Mouse (Mus musculus) liver, adult 2 months (tissue): ENCODE results near the gene Cd33. TPM values are rescaled to one million over a fixed set of nuclear protein-coding genes. Genes with fewer than 3 reads are reported as not detected.

Experiments
- DNase-seq: peaks from one replicate; pipeline ENCODE4 v3.0.0-alpha.2; 2011; ENCODE audit warnings: low read depth, low spot score; ENCODE audit errors: extremely low read depth
- H3K27ac ChIP-seq: fragments of 200-500 bp; replicated peaks from 2 replicates; pipeline ENCODE4 v1.5.1; 2012; ENCODE audit warnings: low read depth, mild to moderate bottlenecking, control low read depth, inconsistent platforms, low read length; ENCODE audit not compliant: insufficient read depth
- H3K27me3 ChIP-seq: fragments of 200-500 bp; 2 replicates; pipeline ENCODE4 v1.6.1; 2012; ENCODE audit warnings: mild to moderate bottlenecking, moderate library complexity, low read length, inconsistent platforms; ENCODE audit not compliant: control insufficient read depth, insufficient read depth
- H3K36me3 ChIP-seq: fragments of 200-500 bp; 2 replicates; pipeline ENCODE4 v1.6.1; 2012; ENCODE audit warnings: low read length, inconsistent platforms; ENCODE audit not compliant: control insufficient read depth, insufficient read depth
- H3K4me1 ChIP-seq: fragments of 200-500 bp; 2 replicates; pipeline ENCODE4 v1.6.1; 2011; ENCODE audit warnings: low read length; ENCODE audit not compliant: control insufficient read depth, insufficient read depth
- H3K4me3 ChIP-seq: fragments of 200-500 bp; 2 replicates; pipeline ENCODE4 v1.5.1; 2011; ENCODE audit warnings: low read depth, mild to moderate bottlenecking, control low read depth, low read length, moderate library complexity; ENCODE audit not compliant: insufficient read depth
- H3K79me2 ChIP-seq: fragments of 200-500 bp; 2 replicates; pipeline ENCODE4 v1.6.1; 2012; ENCODE audit warnings: inconsistent platforms, mild to moderate bottlenecking, low read length, moderate library complexity; ENCODE audit not compliant: control insufficient read depth, insufficient read depth
- H3K9ac ChIP-seq: fragments of 200-500 bp; 2 replicates; pipeline ENCODE4 v1.6.1; 2012; ENCODE audit warnings: low read depth, mild to moderate bottlenecking, control low read depth, inconsistent platforms, low read length
- CTCF ChIP-seq: fragments of 200-500 bp; IDR thresholded peaks from 2 replicates; pipeline ENCODE4 v1.5.1; 2011; ENCODE audit warnings: low read depth, low read length, control low read depth
- POLR2A ChIP-seq: fragments of 200-500 bp; IDR thresholded peaks from 2 replicates; pipeline ENCODE4 v1.6.1; 2011; ENCODE audit warnings: low read length, control low read depth; ENCODE audit not compliant: insufficient read depth; ENCODE audit errors: extremely low read depth
- WGBS: fragments of 180-500 bp; shearing (Covaris S2); methylation state at CpG from one replicate; pipeline ENCODE4 v1.1.7; 2018; 5-methylcytosine and 5-hydroxymethylcytosine counted together
- polyA plus RNA-seq: library from polyadenylated mRNA; depleted of rRNA; stranded (reverse); fragments of >200 nt; gene quantifications from 2 replicates; pipeline ENCODE4 v1.2.3, GENCODE M21; 2012
- total RNA-seq: library from RNA; depleted of rRNA; stranded (reverse); fragments of >200 nt; gene quantifications from 2 replicates; pipeline ENCODE4 v1.2.3, GENCODE M21; 2014

Gene Cd33
- total and polyA plus RNA-seq, 2 experiments = 0.28 to 1.0 TPM

DNA sequence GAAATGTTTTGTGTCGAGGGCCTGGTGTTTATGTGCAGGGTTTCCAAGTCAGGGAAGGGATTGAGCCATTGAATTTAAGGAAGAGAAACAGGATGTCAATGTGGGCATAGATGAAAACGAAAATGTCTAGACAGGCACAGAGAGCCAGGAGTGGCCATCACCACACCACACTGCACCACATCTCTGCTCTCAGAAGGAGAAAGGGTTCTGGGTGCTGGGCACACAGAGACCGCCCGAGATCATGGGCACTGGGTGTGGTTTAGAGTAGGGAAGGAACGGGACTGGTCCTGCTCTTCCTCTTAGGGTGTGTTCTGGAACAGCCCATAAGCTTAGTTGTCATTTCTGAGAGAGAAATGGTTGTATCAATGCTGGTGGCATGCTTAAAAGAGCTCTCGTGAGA is 19.1 kb upstream of the Cd33 start:
- peaks cover 2% of the 10 kb centered on the region; the same call in 1 of the 2 replicates for H3K36me3 ChIP-seq
- no peak for DNase-seq
- no peaks in the 10 kb centered on the region for H3K4me1 ChIP-seq
- no peaks in the 10 kb centered on the region for H3K79me2 ChIP-seq
- no peaks in the 10 kb centered on the region for H3K27me3 ChIP-seq
- H3K9ac ChIP-seq = no peak overlapping the region
- no peak overlapping the region for H3K4me3 ChIP-seq
- 66% methylated on average over 6 of the region's 6 CpGs for WGBS
- TF ChIP-seq POLR2A (no peak), CTCF (no peak)
- no peak overlapping the region for H3K27ac ChIP-seq

DNA sequence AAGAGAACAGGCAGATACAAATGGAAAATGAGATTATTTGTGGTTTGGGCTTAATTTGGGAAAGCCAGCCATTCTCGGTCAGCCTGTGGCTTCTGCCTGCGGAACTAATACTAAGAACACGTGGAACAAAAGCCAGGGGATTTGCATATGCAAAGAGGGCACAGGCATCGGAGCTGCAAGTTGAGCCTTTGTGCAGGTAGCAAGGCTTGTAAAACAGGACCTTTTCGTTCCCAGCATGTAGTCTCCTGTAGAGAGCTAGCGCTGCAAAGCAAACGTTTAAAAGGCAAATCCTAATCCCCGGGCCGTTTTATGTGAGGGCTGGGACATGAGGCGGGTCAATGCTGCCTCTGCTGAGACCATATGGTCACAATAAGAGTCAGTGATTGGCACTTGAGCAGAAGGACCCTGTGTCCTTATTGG is 18.4 kb upstream of the Cd33 start:
- WGBS = 2% methylated on average over 10 of the region's 10 CpGs
- no peak for TF ChIP-seq CTCF
- TF ChIP-seq POLR2A = no peak
- Histone ChIP-seq H3K4me1 (no peaks in the 10 kb centered on the region), H3K79me2 (no peaks in the 10 kb centered on the region), H3K27me3 (no peaks in the 10 kb centered on the region), H3K36me3 (no peaks in the 10 kb centered on the region; the same call in 1 of the 2 replicates), H3K9ac (peak overlapping the region; percentile 66), H3K4me3 (peak overlapping the region; percentile 71), H3K27ac (no peak overlapping the region)
- DNase-seq = peak; percentile 27

DNA sequence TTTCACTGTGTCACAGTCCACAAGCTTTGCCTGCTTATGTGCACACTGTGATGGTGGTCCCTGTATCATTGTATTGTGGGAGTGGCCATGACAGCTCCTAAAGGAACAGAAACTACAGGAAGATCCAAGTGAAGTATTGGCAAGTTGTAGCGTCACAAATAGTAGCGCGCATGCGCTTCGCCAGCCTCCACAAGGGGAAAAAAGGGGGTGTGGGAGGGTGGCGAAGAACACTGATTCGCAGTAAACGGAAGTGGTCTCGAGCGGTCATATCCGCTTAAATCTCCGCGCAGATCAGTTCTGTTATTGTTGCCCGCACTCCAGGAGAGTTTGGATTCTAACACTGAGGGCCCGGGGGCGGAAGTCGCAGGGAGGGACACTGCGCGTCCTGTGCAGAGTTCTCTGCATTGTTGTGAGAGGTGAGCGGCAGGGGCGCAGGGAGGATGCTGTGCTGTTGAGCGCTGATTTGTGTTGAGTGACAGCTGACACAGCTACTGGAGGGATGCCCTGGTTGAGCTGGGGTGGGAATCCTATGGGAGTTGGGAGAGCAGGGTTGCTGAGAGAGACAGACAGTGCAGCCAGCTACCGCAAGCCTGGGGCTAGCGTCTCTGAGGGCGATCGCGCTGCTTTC is 17.9 kb upstream of the Cd33 start, which contains the start of gene Zfp658:
TSS of gene Zfp658 (plus strand) at position 251 of the 628 bp plus-strand sequence.
- under 1% methylated on average over 27 of the region's 27 CpGs for WGBS
- DNase-seq = peak; percentile 71
- peak within 1 kb of the TSS; percentile 66 for H3K9ac ChIP-seq
- no peaks in the 10 kb centered on the region; the same call in 1 of the 2 replicates for H3K36me3 ChIP-seq
- H3K4me1 ChIP-seq = no peaks in the 10 kb centered on the region
- peak within 1 kb of the TSS; percentile 5; the same call in 1 of the 2 replicates for H3K27ac ChIP-seq
- no peaks in the 10 kb centered on the region for H3K79me2 ChIP-seq
- peak within 1 kb of the TSS; percentile 71 for H3K4me3 ChIP-seq
- H3K27me3 ChIP-seq = no peaks in the 10 kb centered on the region
- no peak for TF ChIP-seq POLR2A
- no peak for TF ChIP-seq CTCF

DNA sequence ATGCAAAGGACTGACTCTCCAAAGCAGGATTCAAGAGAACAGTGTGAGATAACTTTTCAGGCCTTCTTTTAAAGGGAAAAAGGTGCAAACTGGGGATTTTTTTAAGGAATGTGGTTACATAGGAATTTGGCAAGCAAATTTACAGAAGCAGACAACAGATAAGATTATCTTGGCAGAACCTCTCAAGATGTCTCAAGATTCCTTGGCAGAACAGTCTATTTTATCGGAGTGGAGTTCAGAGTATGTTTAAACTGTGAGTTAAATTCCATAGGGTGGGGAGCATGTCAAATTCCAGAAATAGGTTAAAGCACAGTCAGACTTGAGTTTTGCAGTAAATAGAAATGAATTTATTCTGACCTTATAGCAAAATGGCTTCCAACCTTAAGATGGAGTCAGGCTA is 12.7 kb upstream of the Cd33 start:
- no peaks in the 10 kb centered on the region for H3K4me1 ChIP-seq
- 65% methylated on average over 1 of the region's 1 CpGs for WGBS
- H3K79me2 ChIP-seq = no peaks in the 10 kb centered on the region
- H3K4me3 ChIP-seq = no peak overlapping the region
- TF ChIP-seq POLR2A (no peak), CTCF (no peak)
- 0 out of 2 replicates have a peak, but pooled peaks cover 2% of the 10 kb centered on the region for H3K27me3 ChIP-seq
- no peak overlapping the region for H3K9ac ChIP-seq
- no peak overlapping the region for H3K27ac ChIP-seq
- DNase-seq = no peak
- no peaks in the 10 kb centered on the region for H3K36me3 ChIP-seq

DNA sequence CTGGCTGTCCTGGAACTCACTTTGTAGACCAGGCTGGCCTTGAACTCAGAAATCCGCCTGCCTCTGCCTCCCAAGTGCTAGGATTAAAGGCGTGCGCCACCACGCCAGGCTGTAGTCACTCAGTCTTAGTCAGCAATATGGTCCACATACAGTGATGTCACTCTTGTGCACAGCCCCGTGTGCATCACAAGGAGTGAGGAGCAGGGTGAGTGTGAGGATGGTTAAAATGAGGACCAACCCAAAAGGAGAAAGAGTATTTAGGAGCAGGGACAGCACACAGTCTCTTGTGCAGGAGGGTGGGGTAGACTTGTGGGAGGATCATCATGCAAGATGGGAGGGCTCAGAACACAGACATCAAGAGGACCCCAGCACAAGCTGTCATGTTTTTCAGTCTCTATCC is 11.1 kb upstream of the Cd33 start:
- H3K9ac ChIP-seq = no peak overlapping the region
- no peak overlapping the region for H3K4me3 ChIP-seq
- H3K4me1 ChIP-seq = no peaks in the 10 kb centered on the region
- no peaks in the 10 kb centered on the region for H3K36me3 ChIP-seq
- DNase-seq = no peak
- H3K79me2 ChIP-seq = no peaks in the 10 kb centered on the region
- H3K27ac ChIP-seq = no peak overlapping the region
- WGBS = 82% methylated on average over 5 of the region's 5 CpGs
- no peak for TF ChIP-seq CTCF
- 0 out of 2 replicates have a peak, but pooled peaks cover 2% of the 10 kb centered on the region for H3K27me3 ChIP-seq

DNA sequence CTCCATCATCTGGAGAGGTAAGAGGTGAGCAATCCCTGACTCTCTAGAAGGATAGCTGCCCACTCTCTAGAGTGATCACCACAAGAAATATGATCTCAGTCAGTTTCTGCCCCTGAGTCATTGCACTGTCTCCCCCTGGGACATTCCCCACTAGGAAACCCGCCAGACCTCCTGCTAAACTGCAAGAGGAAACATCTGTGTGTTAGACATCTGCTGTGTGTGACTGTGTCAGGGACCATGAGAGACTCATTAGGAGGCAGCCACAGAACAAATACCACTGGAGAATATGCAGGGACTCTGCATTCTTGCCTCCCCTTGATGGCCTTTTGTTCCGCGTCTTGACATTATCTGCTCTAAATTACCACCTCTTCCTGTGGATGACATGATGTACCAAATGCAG is 10.3 kb upstream of the Cd33 start:
- H3K79me2 ChIP-seq = no peaks in the 10 kb centered on the region
- H3K4me1 ChIP-seq = no peaks in the 10 kb centered on the region
- DNase-seq = no peak
- no peak overlapping the region for H3K27ac ChIP-seq
- TF ChIP-seq CTCF = no peak
- no peak for TF ChIP-seq POLR2A
- no peak overlapping the region for H3K4me3 ChIP-seq
- 61% methylated on average over 3 of the region's 3 CpGs for WGBS
- H3K36me3 ChIP-seq = no peaks in the 10 kb centered on the region
- H3K27me3 ChIP-seq = 0 out of 2 replicates have a peak, but pooled peaks cover 2% of the 10 kb centered on the region
- H3K9ac ChIP-seq = no peak overlapping the region
